Mouse (Mus musculus) telencephalon, adult 2 months (tissue): ENCODE measurements at regions not wholly inside any gene's neighbourhood (a gene's known extent, or its start where the extent isn't known, plus 50 kb on each side); places are given as distances from the start of the nearest gene placed in this dataset.

Source experiments
- DNase-seq: peaks from one replicate; pipeline ENCODE4 v3.0.0-alpha.2; 2011; ENCODE audit warnings: low read depth, low spot score

DNA sequence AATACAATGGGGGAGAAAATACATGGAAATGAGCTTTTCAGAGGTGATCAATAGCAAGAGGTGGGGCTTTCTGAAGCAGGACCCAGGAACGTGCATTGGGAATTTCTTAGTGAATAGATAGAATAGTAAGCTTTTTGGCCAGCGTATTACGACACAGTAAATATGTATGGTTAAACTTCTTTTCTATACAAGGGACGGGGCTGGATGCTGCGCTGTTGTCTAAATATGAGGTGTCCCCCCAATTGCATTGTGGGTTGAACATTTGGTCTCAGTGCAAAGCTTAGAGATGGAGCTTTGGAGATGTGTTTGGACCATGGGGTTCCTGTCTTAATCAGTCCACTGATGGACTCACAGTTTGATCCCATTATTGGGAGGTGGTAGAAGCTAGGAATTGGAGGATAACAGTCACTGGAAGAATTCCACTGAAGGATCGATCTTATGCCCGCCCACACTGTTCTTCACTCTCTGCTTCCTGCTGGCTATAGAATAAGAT is 168.6 kb downstream of the Gm19410 start:
- no peak for DNase-seq

DNA sequence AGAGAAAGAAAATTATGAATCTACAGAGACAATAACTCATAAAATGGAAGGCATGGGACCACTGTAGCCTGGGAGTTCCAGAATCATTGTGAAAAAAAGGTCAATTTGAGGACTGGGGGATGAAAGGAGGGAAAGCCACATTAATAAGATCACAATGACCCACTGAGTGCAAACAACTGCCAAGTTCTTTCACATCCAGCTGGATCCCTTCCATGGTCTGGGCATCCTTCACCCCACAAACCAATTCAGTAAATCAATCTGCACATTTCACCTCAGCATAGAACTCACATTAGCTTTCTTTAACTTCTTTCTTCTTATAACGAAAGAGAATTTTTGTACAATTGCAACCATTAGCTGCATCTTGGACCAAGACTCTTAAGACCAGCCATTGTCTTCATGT is 169.4 kb downstream of the Gm19410 start:
- DNase-seq: no peak

DNA sequence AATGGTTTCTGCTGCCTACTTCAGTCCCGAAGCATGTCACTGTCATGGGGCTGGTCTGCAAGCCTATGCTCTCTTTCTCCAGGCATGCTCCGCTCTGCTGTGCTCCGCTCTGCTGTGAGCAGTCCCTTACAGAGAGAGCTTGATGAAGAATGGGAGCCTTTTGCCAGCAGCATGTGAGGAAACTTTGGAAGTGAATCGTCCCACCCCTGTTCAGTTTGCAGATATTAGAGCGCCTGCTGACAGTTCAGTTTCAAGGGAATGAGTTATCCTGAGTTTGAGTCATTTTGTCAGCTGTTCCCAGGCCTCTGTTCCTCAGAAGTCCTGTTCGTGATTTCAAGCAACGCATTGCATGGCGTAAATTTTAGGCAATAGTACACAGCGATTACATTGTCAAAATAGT is 173.6 kb downstream of the Gm19410 start:
- DNase-seq: no peak

DNA sequence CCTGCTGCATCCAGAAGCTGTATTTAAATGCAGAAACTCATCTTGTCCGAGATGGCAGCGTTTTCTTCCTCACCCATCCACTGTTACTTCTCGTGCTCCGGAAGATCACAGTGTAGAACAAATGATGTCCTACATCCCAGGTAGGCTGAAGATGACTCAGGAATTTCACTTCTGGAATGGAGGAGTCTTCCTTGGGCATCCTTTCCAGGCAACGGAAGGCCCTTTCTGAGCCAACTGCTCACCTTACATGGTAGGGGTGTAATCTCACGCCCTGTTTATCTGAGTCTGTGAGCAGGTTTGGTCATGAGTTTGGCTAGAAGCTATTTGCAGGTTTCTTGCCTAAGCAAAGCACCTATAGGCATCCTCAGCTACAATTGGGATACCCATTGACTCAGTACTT is 176.9 kb downstream of the Gm19410 start:
- no peak for DNase-seq

GRCm38 (mm10) chr8:35943686-35944085 is 178.1 kb downstream of the Gm19410 start:
- DNase-seq: no peak

- DNase-seq: no peak
These were observed 178.9 kb downstream of the Gm19410 start for GRCm38 (mm10) chr8:35944461-35944860.

- DNase-seq: no peak
These were observed 180.9 kb downstream of the Gm19410 start for GRCm38 (mm10) chr8:35946539-35946940.

GRCm38 (mm10) chr8:35948146-35948545 is 182.6 kb downstream of the Gm19410 start:
- DNase-seq: no peak

DNA sequence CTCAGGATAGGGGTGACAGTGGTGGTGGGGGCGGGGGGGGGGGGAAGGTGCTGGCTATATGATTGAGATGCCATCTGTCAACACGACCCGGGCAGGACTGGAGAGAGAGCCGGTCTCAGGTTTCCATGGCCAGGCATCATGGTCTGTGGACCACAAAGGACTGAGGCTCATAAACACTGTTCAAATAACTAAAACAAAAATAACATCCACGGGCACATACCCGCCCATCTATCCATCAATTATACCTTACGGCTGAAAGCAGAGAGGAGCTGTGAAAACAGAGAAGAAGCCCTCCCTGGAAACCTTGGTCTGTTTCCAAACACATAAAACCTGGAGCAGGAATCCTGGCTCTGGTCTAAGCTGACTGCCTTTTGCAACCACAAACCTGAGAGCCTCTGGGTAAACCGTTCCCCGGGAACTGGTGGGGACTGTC is 183.2 kb downstream of the Gm19410 start:
- no peak for DNase-seq

- no peak for DNase-seq
These were observed 189.9 kb downstream of the Gm19410 start for GRCm38 (mm10) chr8:35955506-35955905.

DNA sequence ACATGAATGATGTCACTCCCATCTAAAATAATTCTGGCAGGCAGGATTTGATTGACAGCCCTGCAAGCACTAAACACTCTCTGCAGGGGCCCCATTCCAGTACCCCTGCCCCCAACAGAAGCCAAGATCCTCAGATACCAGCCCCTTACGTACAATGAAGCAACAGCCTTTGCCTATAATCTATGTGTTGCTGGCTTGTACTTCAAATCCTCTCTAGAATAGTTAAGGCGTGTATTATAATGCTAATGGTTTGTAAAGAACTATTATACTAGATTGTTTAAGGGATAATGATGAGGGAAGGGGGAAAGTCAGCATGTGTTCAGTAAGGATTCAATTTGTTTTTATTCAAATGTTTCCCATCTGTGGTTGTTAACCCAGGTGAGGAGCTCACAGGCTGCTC is 190.7 kb downstream of the Gm19410 start:
- no peak for DNase-seq

GRCm38 (mm10) chr8:35959201-35959600 is 193.6 kb downstream of the Gm19410 start:
- peak; percentile 38 for DNase-seq

GRCm38 (mm10) chr8:35960867-35961614 is 195.5 kb downstream of the Gm19410 start:
- no peak for DNase-seq

GRCm38 (mm10) chr8:35961615-35962220 is 196.1 kb downstream of the Gm19410 start:
- DNase-seq: no peak

DNA sequence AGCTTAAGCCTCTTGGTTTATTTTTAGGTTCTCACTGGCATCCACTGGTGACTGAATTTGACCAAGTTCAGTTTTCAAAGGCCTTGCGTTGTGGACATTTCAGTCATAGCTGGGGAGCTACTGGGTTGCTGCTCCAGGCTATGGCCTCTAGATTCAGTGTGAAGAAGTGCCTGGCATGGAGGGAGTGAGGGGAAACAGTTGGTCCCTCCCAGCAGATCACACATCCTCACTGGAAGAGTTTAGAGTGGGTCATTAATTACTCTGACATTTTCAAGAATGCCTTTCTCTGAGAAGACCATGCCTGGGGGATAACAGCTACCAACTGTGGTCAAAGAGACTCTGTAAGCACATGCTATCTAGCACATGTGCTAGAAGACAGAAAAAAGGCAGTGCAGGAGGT is 199.3 kb downstream of the Gm19410 start:
- DNase-seq: no peak

GRCm38 (mm10) chr8:35968341-35968740 is 202.8 kb downstream of the Gm19410 start:
- no peak for DNase-seq

- DNase-seq: no peak
These were observed 205.5 kb downstream of the Gm19410 start for GRCm38 (mm10) chr8:35971082-35971481.

GRCm38 (mm10) chr8:35974323-35975029 is 208.9 kb downstream of the Gm19410 start:
- no peak for DNase-seq

- no peak for DNase-seq
These were observed 214.2 kb downstream of the Gm19410 start for GRCm38 (mm10) chr8:35979638-35980255.

DNA sequence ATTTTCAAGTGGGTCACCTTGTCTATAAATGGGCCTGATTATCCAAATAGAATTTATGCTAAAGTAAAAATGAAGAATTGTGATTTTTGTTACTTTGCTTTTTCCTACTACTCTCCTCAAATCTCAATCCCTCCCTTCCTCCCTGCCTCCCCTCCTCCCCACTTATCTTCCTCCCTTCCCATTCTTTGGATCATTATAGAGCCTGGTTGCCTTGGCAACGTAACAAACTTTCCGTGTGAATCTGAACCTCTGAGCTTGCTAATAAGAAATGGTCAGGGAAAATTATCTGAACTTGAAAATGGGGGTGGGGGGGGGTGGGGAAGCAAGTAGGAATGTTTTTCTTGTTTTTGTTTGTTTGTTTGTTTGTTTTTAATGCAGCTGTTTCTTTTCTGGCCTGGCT is 217.5 kb downstream of the Gm19410 start:
- DNase-seq: no peak

DNA sequence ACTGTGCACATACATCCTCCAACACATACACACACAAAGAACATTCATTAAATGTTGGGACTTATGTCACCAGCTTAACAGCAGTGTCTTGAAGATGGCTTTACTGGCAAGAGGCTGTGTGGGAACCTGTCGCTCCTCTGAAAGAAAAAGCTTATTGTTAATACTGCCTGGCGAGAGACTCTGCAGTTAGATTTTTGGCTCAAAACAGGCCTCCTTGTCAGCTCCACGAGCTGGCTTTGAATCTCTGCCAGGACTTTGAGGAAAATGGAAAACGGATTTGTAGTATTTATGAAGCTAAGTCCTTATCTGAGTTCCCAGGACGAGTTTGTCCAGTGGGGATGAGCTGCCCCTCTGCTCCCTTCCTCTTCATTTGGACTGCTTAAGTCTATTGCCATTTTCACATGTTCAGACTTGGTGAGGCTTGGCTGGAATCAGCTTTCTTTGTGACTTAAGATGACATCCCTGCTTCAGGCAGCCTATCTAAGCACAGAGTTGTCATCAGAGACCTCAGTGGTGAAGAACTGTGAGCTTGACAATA is 219.6 kb downstream of the Gm19410 start:
- no peak for DNase-seq

DNA sequence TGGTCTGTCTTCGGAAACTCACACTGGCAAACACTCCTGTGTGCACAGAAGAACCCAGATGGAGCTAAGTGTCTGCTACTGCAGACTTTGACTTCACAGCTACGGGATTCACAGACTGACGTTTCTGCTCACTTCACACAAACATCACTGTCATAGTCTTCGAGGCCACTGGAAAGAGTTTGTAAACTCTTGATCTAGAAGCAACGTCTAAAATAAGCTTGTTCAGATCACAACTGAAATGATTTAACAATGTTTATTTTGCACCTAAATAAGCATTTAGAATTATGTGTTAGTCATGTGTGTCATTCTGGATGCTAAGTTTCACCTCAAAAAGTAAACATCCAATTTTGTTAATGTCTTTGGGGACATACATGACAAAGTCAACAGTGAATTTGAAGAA is 221.7 kb downstream of the Gm19410 start:
- DNase-seq: no peak
